Mouse (Mus musculus) ES-Bruce4 (cell line): ENCODE results near the gene Aff3.

Source experiments
- CTCF ChIP-seq: IDR thresholded peaks from one replicate; pipeline ENCODE4 v1.8.1; 2011; ENCODE audit warnings: low read depth, low read length
- EP300 ChIP-seq: IDR thresholded peaks from 2 replicates; pipeline ENCODE4 v1.6.1; 2011; ENCODE audit warnings: low read depth, low read length; ENCODE audit not compliant: insufficient read depth
- POLR2A ChIP-seq: IDR thresholded peaks from one replicate; pipeline ENCODE4 v1.8.1; 2011; ENCODE audit warnings: low read length; ENCODE audit not compliant: insufficient read depth

- TF ChIP-seq CTCF (no peak), POLR2A (no peak), EP300 (no peak)
Observed at GRCm38 (mm10) chr1:38695812-38696681, 31.3 kb upstream of the Aff3 start.
